In genomic region chr11:117800038-117800437, GRCm38 (mm10) we compare ENCODE assay signal across 18 mouse cellular contexts. TPM values are rescaled to one million over a fixed set of nuclear protein-coding genes. Genes with fewer than 3 reads are reported as not detected.
"Had no signal": no experiment of that assay in that cellular context is flagged by ENCODE, and none has a peak within 500 bp of the region (broad histone marks: within the 10 kb centered on the region; RNA-seq: fewer than 3 reads in every experiment).

No protein-coding gene starts in this region.

- ATAC-seq: intestine, postnatal 0 days; lung, postnatal 0 days; midbrain, embryonic 15.5 days had no signal

- H3K9me3 ChIP-seq: kidney, embryonic 15.5 days; limb, embryonic 10.5 days; limb, embryonic 13.5 days; midbrain, embryonic 12.5 days; midbrain, embryonic 15.5 days; neural tube, embryonic 12.5 days; neural tube, embryonic 15.5 days; stomach, embryonic 15.5 days had no signal

- H3K4me2 ChIP-seq: kidney, embryonic 15.5 days; limb, embryonic 13.5 days; lung, embryonic 14.5 days; midbrain, embryonic 12.5 days; midbrain, embryonic 15.5 days; neural tube, embryonic 12.5 days; neural tube, embryonic 15.5 days; stomach, embryonic 15.5 days had no signal

- H3K9ac ChIP-seq: kidney, embryonic 15.5 days; limb, embryonic 13.5 days; lung, embryonic 14.5 days; midbrain, embryonic 12.5 days; midbrain, embryonic 15.5 days; neural tube, embryonic 12.5 days; neural tube, embryonic 15.5 days; stomach, embryonic 15.5 days had no signal

- H3K36me3 ChIP-seq: kidney, embryonic 15.5 days; limb, embryonic 10.5 days; limb, embryonic 13.5 days; midbrain, embryonic 12.5 days; midbrain, embryonic 15.5 days; neural tube, embryonic 12.5 days; neural tube, embryonic 15.5 days; stomach, embryonic 15.5 days had no signal

- H3K4me1 ChIP-seq: midbrain, embryonic 15.5 days; neural tube, embryonic 15.5 days had no signal

- H3K27me3 ChIP-seq: kidney, embryonic 15.5 days; limb, embryonic 13.5 days; midbrain, embryonic 15.5 days; neural tube, embryonic 12.5 days; neural tube, embryonic 15.5 days; stomach, embryonic 15.5 days had no signal

- H3K4me3 ChIP-seq: kidney, embryonic 15.5 days; limb, embryonic 10.5 days; limb, embryonic 13.5 days; midbrain, embryonic 12.5 days; midbrain, embryonic 15.5 days; neural tube, embryonic 12.5 days; neural tube, embryonic 15.5 days; stomach, embryonic 15.5 days had no signal

- H3K27ac ChIP-seq: kidney, embryonic 15.5 days; limb, embryonic 10.5 days; limb, embryonic 13.5 days; macrophage; midbrain, embryonic 12.5 days; midbrain, embryonic 15.5 days; neural tube, embryonic 12.5 days; neural tube, embryonic 15.5 days; stomach, embryonic 15.5 days had no signal

- DNase-seq: kidney, adult 8-10 months; kidney, postnatal 10 days; lung, embryonic 14.5 days; thymus, postnatal 25 days had no signal

RNA-seq across cellular contexts. Expression of gene 6030468B19Rik, which starts 2.6 kb away (rescaled TPM):
- total RNA-seq: layer of hippocampus, postnatal 10 days; liver, adult 2 months had no signal
- polyA plus RNA-seq: intestine, postnatal 0 days; liver, adult 2 months; lung, postnatal 0 days; macrophage; midbrain, embryonic 15.5 days; neural tube, embryonic 15.5 days had no signal

RNA-seq across cellular contexts. Expression of gene Gm20708, which starts 9.4 kb away (rescaled TPM):
- polyA plus RNA-seq: intestine, embryonic 14.5 days; neural tube, embryonic 12.5 days had no signal
